Mouse (Mus musculus) liver, embryonic 14 days (tissue): Measurements from ENCODE around the gene Noc3l. TPM values are rescaled to one million over a fixed set of nuclear protein-coding genes. Genes with fewer than 3 reads are reported as not detected.

Source experiments
- polyA plus RNA-seq: library from polyadenylated mRNA; depleted of rRNA; stranded (reverse); fragments of >200 nt; gene quantifications from 2 replicates; pipeline ENCODE4 v1.2.3, GENCODE M21; 2012; rRNA removed

Gene Noc3l
- 5.3 and 6.1 TPM in 2 replicates for polyA plus RNA-seq

GRCm38 (mm10) chr19:38818766-38819426 lies at the start of gene Noc3l:
Gene Noc3l (minus strand): TSS chr19:38819237.

GRCm38 (mm10) chr19:38836438-38837170 lies 17.6 kb upstream of the Noc3l start, which contains the start of gene Tbc1d12:
Gene Tbc1d12 (plus strand): TSS chr19:38836579.

Other genes starting within 250 kb of the Noc3l start
- gene Tbc1d12, start 17.3 kb upstream of the Noc3l start, polyA plus RNA-seq: 1.8 and 2.2 TPM in 2 replicates
- 13.3 and 17.1 TPM in 2 replicates for gene Hells, start 111.7 kb upstream of the Noc3l start, polyA plus RNA-seq
- 0.01 TPM in 1 of 2 replicates, not detected in the other for gene Cyp2c55, start 187.8 kb upstream of the Noc3l start, polyA plus RNA-seq
- not detected in 2 replicates for gene Cyp2c65, start 241.8 kb upstream of the Noc3l start, polyA plus RNA-seq